Mouse (Mus musculus) limb, embryonic 15.5 days (tissue): ENCODE measurements around the gene Srcin1. TPM values are rescaled to one million over a fixed set of nuclear protein-coding genes. Genes with fewer than 3 reads are reported as not detected.

Source experiments
- ATAC-seq: fragments of 200-750 bp; cut with Nextera tagmentation; 2 replicates; pipeline ENCODE4 v1.8.0; 2017; ENCODE audit warnings: low read depth, moderate TSS enrichment; ENCODE audit not compliant: insufficient number of reproducible peaks, low FRiP score, low TSS enrichment
- H3K27ac ChIP-seq: fragments of 300-500 bp; sonication (generic); 2 replicates; pipeline ENCODE4 v1.5.1; 2015; ENCODE audit warnings: moderate library complexity, mild to moderate bottlenecking, inconsistent platforms
- H3K27me3 ChIP-seq: fragments of 300-500 bp; sonication (generic); 2 replicates; pipeline ENCODE4 v1.6.1; 2015; ENCODE audit warnings: inconsistent platforms
- H3K36me3 ChIP-seq: fragments of 300-500 bp; sonication (generic); 2 replicates; pipeline ENCODE4 v1.6.1; 2015; ENCODE audit warnings: inconsistent platforms
- H3K4me1 ChIP-seq: fragments of 300-500 bp; sonication (generic); 2 replicates; pipeline ENCODE4 v1.6.1; 2015; ENCODE audit warnings: inconsistent platforms
- H3K4me2 ChIP-seq: fragments of 300-500 bp; sonication (generic); 2 replicates; pipeline ENCODE4 v1.6.1; 2015; ENCODE audit warnings: mild to moderate bottlenecking, inconsistent platforms
- H3K4me3 ChIP-seq: fragments of 300-500 bp; sonication (generic); 2 replicates; pipeline ENCODE4 v1.5.1; 2015; ENCODE audit warnings: mild to moderate bottlenecking, inconsistent platforms
- H3K9ac ChIP-seq: fragments of 300-500 bp; sonication (generic); 2 replicates; pipeline ENCODE4 v1.6.1; 2015; ENCODE audit warnings: inconsistent platforms
- H3K9me3 ChIP-seq: fragments of 300-500 bp; sonication (generic); 2 replicates; pipeline ENCODE4 v1.6.1; 2016; ENCODE audit warnings: inconsistent platforms
- WGBS: fragments of 180-500 bp; shearing (Covaris S2); methylation state at CpG from one replicate; pipeline ENCODE4 v1.1.7; 2015; 5-methylcytosine and 5-hydroxymethylcytosine counted together
- polyA plus RNA-seq: library from polyadenylated mRNA; unstranded; fragments of >200 nt; fragmentation: Nextera tagmentation; extraction: Ambion mirVana; gene quantifications from 2 replicates; pipeline ENCODE4 v1.2.1, GENCODE M21; 2015

Srcin1 gene
- polyA plus RNA-seq, 1 experiment from 2014 or later = 0.92 TPM

GRCm38 (mm10) chr11:97491640-97492039 lies 84.3 kb downstream of the Srcin1 start:
- no peak overlapping the region for H3K4me2 ChIP-seq
- peaks cover 72% of the 10 kb centered on the region for H3K36me3 ChIP-seq
- no peak overlapping the region for H3K9ac ChIP-seq

GRCm38 (mm10) chr11:97489589-97490324 lies 86.2 kb downstream of the Srcin1 start:
- WGBS = 32% methylated on average over 16 of the region's 16 CpGs
- peak; percentile 20 for ATAC-seq

More at GRCm38 (mm10) chr11:97491640-97492039, 84.3 kb downstream of the Srcin1 start:
- Histone ChIP-seq H3K9me3 (no peaks in the 10 kb centered on the region), H3K27me3 (no peaks in the 10 kb centered on the region), H3K4me3 (no peak overlapping the region), H3K4me1 (peaks cover 5% of the 10 kb centered on the region; the same call in 1 of the 2 replicates), H3K27ac (no peak overlapping the region)
- 77% methylated on average over 10 of the region's 10 CpGs for WGBS
- ATAC-seq = no peak

GRCm38 (mm10) chr11:97487656-97488055 lies 88.3 kb downstream of the Srcin1 start:
- Histone ChIP-seq H3K27me3 (no peaks in the 10 kb centered on the region), H3K4me3 (no peak overlapping the region), H3K36me3 (peaks cover 76% of the 10 kb centered on the region), H3K4me1 (peaks cover 5% of the 10 kb centered on the region; the same call in 1 of the 2 replicates), H3K9ac (no peak overlapping the region), H3K27ac (no peak overlapping the region), H3K4me2 (no peak overlapping the region), H3K9me3 (no peaks in the 10 kb centered on the region)
- ATAC-seq = no peak
- 77% methylated on average over 3 of the region's 3 CpGs for WGBS

More at GRCm38 (mm10) chr11:97489589-97490324, 86.2 kb downstream of the Srcin1 start:
- Histone ChIP-seq H3K4me1 (peaks cover 5% of the 10 kb centered on the region; the same call in 1 of the 2 replicates), H3K4me3 (no peak overlapping the region), H3K27me3 (no peaks in the 10 kb centered on the region), H3K4me2 (no peak overlapping the region), H3K9me3 (no peaks in the 10 kb centered on the region), H3K36me3 (peaks cover 82% of the 10 kb centered on the region), H3K27ac (no peak overlapping the region), H3K9ac (no peak overlapping the region)

GRCm38 (mm10) chr11:97485661-97486060 lies 90.3 kb downstream of the Srcin1 start:
- 78% methylated on average over 8 of the region's 8 CpGs for whole genome bisulfite sequencing

DNA sequence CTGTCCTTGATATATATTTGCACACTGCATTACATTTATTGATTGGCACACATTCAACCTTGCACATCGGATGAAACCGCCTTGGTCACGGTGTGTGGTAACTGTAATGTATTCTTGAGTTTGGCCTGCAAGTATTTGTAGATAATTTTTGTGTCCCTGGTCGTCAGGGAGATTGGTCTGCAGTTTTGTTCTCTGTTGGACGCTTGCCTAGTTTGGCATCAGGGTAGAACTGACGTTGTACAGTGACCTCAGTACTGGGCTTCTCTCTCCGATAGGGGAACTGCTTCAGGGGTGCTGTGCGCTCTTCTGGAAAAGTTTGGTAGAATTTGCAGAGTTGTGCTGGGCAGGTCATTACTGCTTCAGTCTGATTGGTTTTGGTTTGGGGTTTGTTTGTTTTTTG lies 96.2 kb downstream of the Srcin1 start:
- H3K27me3 ChIP-seq = no peaks in the 10 kb centered on the region
- H3K4me2 ChIP-seq = no peak overlapping the region
- H3K4me1 ChIP-seq = 0 out of 2 replicates have a peak, but pooled peaks cover 6% of the 10 kb centered on the region
- H3K36me3 ChIP-seq = peaks cover 86% of the 10 kb centered on the region
- H3K9ac ChIP-seq = no peak overlapping the region
- no peak overlapping the region for H3K27ac ChIP-seq
- H3K4me3 ChIP-seq = no peak overlapping the region
- no peak for ATAC-seq
- H3K9me3 ChIP-seq = no peaks in the 10 kb centered on the region
- 82% methylated on average over 8 of the region's 8 CpGs for WGBS

More at GRCm38 (mm10) chr11:97485661-97486060, 90.3 kb downstream of the Srcin1 start:
- H3K9ac ChIP-seq = no peak overlapping the region
- H3K9me3 ChIP-seq = no peaks in the 10 kb centered on the region
- H3K27me3 ChIP-seq = no peaks in the 10 kb centered on the region
- peaks cover 75% of the 10 kb centered on the region for H3K36me3 ChIP-seq
- no peak overlapping the region for H3K4me2 ChIP-seq
- no peak overlapping the region for H3K4me3 ChIP-seq
- no peak overlapping the region for H3K27ac ChIP-seq
- ATAC-seq = no peak
- peaks cover 11% of the 10 kb centered on the region; the same call in 1 of the 2 replicates for H3K4me1 ChIP-seq

DNA sequence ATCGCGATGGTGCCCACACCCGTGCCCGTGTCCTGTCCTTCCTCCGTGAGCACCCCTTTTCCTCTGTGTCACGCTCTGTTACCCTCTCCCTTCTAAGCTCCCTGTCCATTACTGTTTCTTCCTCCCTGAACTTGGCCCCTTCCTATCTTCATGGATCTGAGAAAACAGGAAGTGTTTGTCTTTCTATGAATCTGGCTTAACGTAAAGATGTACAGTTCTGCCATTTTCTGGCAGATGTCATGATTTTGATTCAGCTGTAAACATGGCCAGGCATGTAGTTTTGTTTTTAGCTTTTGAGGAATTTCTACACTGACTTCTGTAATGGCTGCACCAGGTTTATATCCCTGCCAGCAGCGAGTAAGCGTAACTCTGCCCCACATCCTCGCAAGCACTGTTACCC lies 96.9 kb downstream of the Srcin1 start:
- 91% methylated on average over 10 of the region's 10 CpGs for WGBS
- Histone ChIP-seq H3K9ac (no peak overlapping the region), H3K4me2 (no peak overlapping the region), H3K9me3 (no peaks in the 10 kb centered on the region), H3K4me3 (no peak overlapping the region), H3K27me3 (no peaks in the 10 kb centered on the region), H3K27ac (no peak overlapping the region), H3K36me3 (peaks cover 87% of the 10 kb centered on the region), H3K4me1 (0 out of 2 replicates have a peak, but pooled peaks cover 6% of the 10 kb centered on the region)
- no peak for ATAC-seq

DNA sequence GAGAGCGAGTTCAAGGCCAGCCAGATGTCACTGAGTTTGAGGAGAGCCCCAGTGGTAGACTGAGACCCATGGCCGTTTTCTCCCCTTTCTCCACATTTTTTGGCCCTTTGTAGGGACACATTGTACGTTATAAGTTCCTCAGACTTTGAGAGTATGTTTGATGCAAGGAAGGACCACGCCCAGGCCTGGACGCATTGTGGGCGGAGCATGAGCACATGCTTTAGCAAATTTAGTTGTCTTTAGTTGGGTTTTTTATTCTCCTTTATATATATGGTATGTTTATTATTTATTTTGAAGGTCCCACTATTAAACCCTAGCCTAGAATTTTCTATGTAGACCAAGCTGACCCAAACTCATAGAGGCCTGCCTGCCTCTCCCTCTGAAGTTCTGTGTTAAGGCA lies 97.6 kb downstream of the Srcin1 start:
- H3K4me1 ChIP-seq = 0 out of 2 replicates have a peak, but pooled peaks cover 6% of the 10 kb centered on the region
- no peak overlapping the region for H3K27ac ChIP-seq
- ATAC-seq = no peak
- 82% methylated on average over 6 of the region's 6 CpGs for WGBS
- H3K4me2 ChIP-seq = no peak overlapping the region
- H3K27me3 ChIP-seq = no peaks in the 10 kb centered on the region
- no peak overlapping the region for H3K9ac ChIP-seq
- no peaks in the 10 kb centered on the region for H3K9me3 ChIP-seq
- H3K4me3 ChIP-seq = no peak overlapping the region
- H3K36me3 ChIP-seq = peaks cover 93% of the 10 kb centered on the region

DNA sequence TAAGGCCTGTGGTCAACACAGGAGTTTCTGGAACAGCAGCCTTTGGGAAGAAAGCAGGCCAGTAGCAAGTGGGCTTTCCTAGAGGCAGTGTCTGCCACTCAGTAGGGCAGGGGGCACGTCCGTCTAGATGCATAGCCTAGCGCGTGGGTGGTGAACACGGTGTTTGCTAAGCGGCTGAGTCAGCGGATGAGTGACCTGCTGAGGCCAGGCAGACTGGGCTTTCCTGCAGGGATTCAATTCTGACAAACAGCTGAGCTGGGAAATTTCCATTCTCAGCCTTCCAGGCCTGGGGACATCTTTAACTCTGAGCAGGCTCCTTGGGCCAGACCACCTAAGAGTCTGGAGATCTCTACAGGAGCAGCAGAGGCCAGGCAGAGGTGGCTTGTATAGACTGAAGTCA lies 98.6 kb downstream of the Srcin1 start:
- peaks cover 93% of the 10 kb centered on the region for H3K36me3 ChIP-seq
- ATAC-seq = no peak
- 89% methylated on average over 7 of the region's 7 CpGs for WGBS

DNA sequence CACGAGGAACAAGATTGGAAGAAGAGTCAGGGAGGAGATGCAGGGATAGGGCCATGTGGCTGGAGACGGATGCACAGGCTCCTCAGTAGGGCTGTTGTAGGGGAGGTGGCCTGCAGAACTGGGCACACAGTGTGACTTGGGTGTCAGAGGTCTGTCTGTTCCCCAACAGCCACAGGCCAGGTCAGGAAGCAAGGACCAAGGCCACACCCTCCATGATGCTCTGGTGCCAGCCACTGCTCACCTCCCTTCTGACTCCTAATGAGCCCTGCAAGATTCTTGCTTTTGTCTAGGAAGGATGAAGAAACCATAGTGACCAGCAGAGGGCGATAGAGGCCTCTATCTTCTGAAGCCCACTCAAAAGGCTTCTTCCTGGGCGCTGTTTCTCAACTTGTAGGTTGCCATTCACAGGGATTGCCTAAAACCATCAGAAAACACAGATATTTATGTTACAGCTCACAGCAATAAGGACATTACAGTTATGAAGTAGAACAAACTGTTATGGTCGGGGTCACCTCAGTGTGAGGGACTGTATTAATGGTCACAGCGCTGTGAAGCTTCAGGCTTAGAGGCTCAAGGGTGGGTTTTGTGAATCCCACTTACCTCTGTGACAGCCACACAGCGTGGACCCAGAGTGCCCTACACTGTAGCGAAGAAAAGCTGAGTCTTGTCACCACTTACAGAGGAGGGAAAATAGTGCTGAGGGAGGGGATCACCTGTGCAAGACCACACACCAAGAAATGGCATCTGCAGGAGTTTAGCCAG lies 99.5 kb downstream of the Srcin1 start:
- 65% methylated on average over 8 of the region's 8 CpGs for WGBS
- H3K9me3 ChIP-seq = no peaks in the 10 kb centered on the region
- ATAC-seq = no peak
- no peak overlapping the region for H3K4me3 ChIP-seq
- no peaks in the 10 kb centered on the region for H3K27me3 ChIP-seq
- peaks cover 93% of the 10 kb centered on the region for H3K36me3 ChIP-seq
- no peaks in the 10 kb centered on the region for H3K4me1 ChIP-seq
- H3K9ac ChIP-seq = no peak overlapping the region
- no peak overlapping the region for H3K4me2 ChIP-seq
- no peak overlapping the region for H3K27ac ChIP-seq

More for the DNA sequence above, 98.6 kb downstream of the Srcin1 start:
- Histone ChIP-seq H3K4me1 (0 out of 2 replicates have a peak, but pooled peaks cover 6% of the 10 kb centered on the region), H3K27me3 (no peaks in the 10 kb centered on the region), H3K9me3 (no peaks in the 10 kb centered on the region), H3K4me3 (no peak overlapping the region), H3K9ac (no peak overlapping the region), H3K27ac (no peak overlapping the region), H3K4me2 (no peak overlapping the region)

- Histone ChIP-seq H3K36me3 (peaks cover 96% of the 10 kb centered on the region), H3K9me3 (no peaks in the 10 kb centered on the region), H3K27me3 (no peaks in the 10 kb centered on the region), H3K4me2 (no peak overlapping the region), H3K9ac (no peak overlapping the region), H3K4me3 (no peak overlapping the region), H3K4me1 (0 out of 2 replicates have a peak, but pooled peaks cover 5% of the 10 kb centered on the region), H3K27ac (no peak overlapping the region; the same call in 1 of the 2 replicates)
- 75% methylated on average over 6 of the region's 6 CpGs for WGBS
- ATAC-seq = no peak
Observed at GRCm38 (mm10) chr11:97471276-97471675, 104.7 kb downstream of the Srcin1 start.

DNA sequence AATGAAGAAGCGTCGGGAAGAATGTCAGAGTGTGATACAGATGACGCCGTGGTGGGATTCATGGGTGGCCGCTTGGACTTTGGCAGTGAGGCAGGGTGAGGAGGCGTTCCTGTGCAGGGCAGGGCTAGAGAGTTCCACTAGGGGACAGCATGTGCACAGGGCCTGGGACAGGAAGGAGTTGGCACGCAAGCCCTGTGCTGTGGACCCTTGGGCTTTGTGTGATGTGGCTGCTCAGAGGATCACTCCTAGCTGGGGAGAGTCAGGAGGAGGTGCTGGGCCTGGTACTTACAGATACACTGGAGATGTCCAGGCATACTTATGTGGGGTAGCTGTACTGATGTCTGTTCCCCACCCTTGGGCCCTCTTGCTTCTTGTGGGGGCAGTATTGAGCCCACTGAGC lies 106.2 kb downstream of the Srcin1 start:
- Histone ChIP-seq H3K9ac (no peak overlapping the region), H3K36me3 (peaks cover 96% of the 10 kb centered on the region), H3K9me3 (no peaks in the 10 kb centered on the region), H3K27me3 (no peaks in the 10 kb centered on the region), H3K4me3 (no peak overlapping the region), H3K4me2 (no peak overlapping the region), H3K27ac (no peak overlapping the region), H3K4me1 (peaks cover 13% of the 10 kb centered on the region; the same call in 1 of the 2 replicates)
- 95% methylated on average over 7 of the region's 7 CpGs for WGBS
- no peak for ATAC-seq
